Mouse (Mus musculus) fibroblast of lung, adult 2 months (primary cell): ENCODE results near the gene Rdh14.

ENCODE experiments used
- DNase-seq: peaks from one replicate; pipeline ENCODE4 v3.0.0-alpha.2; 2011; ENCODE audit warnings: low read depth

Gene Rdh14

DNA sequence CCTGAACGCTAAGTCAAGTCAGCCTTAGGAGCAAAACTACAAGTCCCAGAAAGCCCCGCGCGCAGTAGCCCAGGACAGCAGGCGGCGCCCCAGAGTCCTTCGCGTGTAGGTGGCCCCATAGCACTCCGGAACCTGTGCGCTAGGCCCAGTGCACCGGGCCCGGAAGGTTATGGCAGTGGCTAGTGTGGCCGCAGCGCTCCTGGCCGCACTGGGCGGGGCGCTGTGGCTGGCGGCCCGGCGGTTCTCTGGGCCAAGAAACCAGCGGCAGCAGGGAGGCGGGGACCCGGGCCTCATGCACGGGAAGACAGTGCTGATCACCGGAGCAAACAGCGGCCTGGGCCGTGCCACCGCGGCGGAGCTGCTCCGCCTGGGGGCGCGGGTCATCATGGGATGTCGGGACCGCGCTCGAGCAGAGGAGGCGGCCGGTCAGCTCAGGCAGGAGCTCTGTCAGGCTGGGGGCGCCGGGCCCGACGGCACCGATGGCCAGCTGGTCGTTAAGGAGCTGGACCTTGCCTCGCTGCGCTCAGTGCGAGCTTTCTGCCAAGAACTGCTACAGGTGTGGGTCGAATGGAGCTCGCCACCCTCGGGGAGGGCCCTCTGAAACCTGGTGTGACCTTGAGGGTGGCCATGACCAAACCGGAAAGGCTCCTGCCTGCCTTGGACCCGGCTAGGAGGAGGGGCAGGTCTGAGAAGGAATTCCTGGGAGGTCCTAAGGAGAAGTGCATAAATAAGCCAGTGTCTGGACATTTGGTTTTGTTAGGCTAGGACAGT, at the start of gene Rdh14:
TSS of gene Rdh14 (plus strand) at position 102 of the 771 bp plus-strand sequence.
- peak; percentile 85 for DNase-seq

DNA sequence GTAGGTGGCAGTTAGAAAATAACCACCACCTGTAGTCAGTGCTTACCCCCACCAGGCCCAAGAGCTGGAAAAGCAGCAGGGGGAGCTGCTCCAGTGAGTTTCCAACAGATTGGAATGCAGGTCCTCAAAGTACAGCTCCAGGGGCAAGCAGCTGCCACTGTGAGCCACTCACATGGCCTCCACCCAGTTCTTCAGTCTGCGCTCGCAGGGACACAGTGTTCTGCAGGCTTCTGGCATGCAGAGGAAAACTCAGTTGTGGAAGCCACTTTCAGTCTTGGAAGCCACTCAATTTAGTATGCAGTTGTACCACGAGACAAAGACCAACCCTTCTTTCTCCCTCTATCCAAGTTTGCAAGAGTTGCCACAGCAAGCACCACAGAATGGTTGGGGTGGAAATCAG, 39.9 kb upstream of the Rdh14 start:
- DNase-seq = no peak

- peak; percentile 10 for DNase-seq
Measured at GRCm38 (mm10) chr12:10357756-10358155, 32.8 kb upstream of the Rdh14 start.

GRCm38 (mm10) chr12:10369673-10370072, 20.9 kb upstream of the Rdh14 start, which contains the start of gene Nt5c1b:
Gene Nt5c1b (plus strand): TSS chr12:10369973.
- no peak for DNase-seq

GRCm38 (mm10) chr12:10400788-10401187, 10.2 kb downstream of the Rdh14 start:
- DNase-seq = no peak

GRCm38 (mm10) chr12:10402421-10403115, 12.0 kb downstream of the Rdh14 start:
- DNase-seq = no peak

GRCm38 (mm10) chr12:10410511-10411179, 20.1 kb downstream of the Rdh14 start:
- DNase-seq = peak; percentile 38

DNA sequence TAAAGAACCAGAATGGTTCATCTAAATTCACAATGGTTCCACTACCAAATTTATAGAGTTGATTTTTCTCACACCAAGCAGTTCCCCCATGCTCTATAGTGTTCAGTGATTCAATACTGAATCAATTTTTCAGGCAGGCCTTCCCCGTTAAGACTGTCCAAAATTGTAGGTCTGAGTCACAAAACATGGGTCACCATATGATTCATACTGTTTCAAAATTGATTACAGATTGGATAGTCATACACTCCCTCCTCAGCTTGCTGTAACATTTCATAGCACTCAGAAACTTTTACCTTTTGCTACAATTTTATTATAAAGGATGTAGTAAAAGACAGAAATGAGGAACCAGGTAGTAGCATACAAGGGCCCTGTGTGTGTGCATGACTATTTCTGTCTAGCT, 20.9 kb downstream of the Rdh14 start:
- peak; percentile 41 for DNase-seq

DNA sequence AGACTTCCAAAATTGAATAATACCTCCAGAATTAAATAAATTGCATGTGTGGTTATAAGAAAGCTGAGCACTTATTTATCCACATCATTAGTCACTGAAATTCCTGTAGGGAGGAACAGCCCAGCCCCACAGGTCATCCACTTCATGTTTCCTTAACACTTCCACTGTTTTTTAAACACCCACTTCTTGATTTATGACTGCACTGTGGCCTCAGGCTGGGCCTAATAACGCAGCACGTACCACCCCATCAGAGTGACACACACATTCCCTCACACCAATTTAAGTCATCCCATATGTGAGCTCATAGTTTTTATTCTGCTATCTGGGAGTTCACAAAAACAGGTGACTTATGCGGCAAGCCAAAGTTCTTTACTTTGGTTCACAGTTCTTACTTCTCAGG, 31.8 kb downstream of the Rdh14 start:
- DNase-seq = no peak

GRCm38 (mm10) chr12:10425982-10426863, 35.7 kb downstream of the Rdh14 start:
- no peak for DNase-seq

- DNase-seq = no peak
Measured at GRCm38 (mm10) chr12:10430999-10431398, 40.4 kb downstream of the Rdh14 start.

GRCm38 (mm10) chr12:10438054-10439001, 47.8 kb downstream of the Rdh14 start:
- DNase-seq = peak; percentile 62

GRCm38 (mm10) chr12:10439483-10440235, 49.1 kb downstream of the Rdh14 start:
- DNase-seq = no peak
